Mouse (Mus musculus) midbrain, embryonic 14.5 days (tissue): ENCODE results near the gene Grik1. TPM values are rescaled to one million over a fixed set of nuclear protein-coding genes. Genes with fewer than 3 reads are reported as not detected.

Experiments
- ATAC-seq: fragments of 200-750 bp; cut with Nextera tagmentation; 2 replicates; pipeline ENCODE4 v1.8.0; 2017; ENCODE audit warnings: moderate number of reproducible peaks, moderate library complexity; ENCODE audit not compliant: low FRiP score, low TSS enrichment
- DNase-seq: peaks from one replicate; pipeline ENCODE4 v3.0.0-alpha.2; 2015
- H3K27ac ChIP-seq: fragments of 300-500 bp; sonication (generic); replicated peaks from 2 replicates; pipeline ENCODE4 v1.5.1; 2014; ENCODE audit warnings: mild to moderate bottlenecking, low read depth, low read length, moderate library complexity
- H3K27me3 ChIP-seq: fragments of 300-500 bp; sonication (generic); 2 replicates; pipeline ENCODE4 v1.6.1; 2014; ENCODE audit warnings: low read length, control low read depth, mixed read lengths; ENCODE audit not compliant: control insufficient read depth, insufficient read depth
- H3K36me3 ChIP-seq: fragments of 300-500 bp; sonication (generic); 2 replicates; pipeline ENCODE4 v1.6.1; 2014; ENCODE audit warnings: low read length, control low read depth; ENCODE audit not compliant: control insufficient read depth, insufficient read depth
- H3K4me1 ChIP-seq: fragments of 300-500 bp; sonication (generic); 2 replicates; pipeline ENCODE4 v1.6.1; 2014; ENCODE audit warnings: mild to moderate bottlenecking, antibody characterized with exemption, low read length, control low read depth; ENCODE audit not compliant: control insufficient read depth, insufficient read depth
- H3K4me2 ChIP-seq: fragments of 300-500 bp; sonication (generic); 2 replicates; pipeline ENCODE4 v1.6.1; 2014; ENCODE audit warnings: mild to moderate bottlenecking, low read length, moderate library complexity
- H3K4me3 ChIP-seq: fragments of 300-500 bp; sonication (generic); replicated peaks from 2 replicates; pipeline ENCODE4 v1.5.1; 2014; ENCODE audit warnings: low read depth, low read length
- H3K9ac ChIP-seq: fragments of 300-500 bp; sonication (generic); replicated peaks from 2 replicates; pipeline ENCODE4 v1.6.1; 2014; ENCODE audit warnings: mild to moderate bottlenecking, low read length, moderate library complexity
- H3K9me3 ChIP-seq: fragments of 300-500 bp; sonication (generic); 2 replicates; pipeline ENCODE4 v1.6.1; 2016; ENCODE audit warnings: low read length, control low read depth, mixed read lengths; ENCODE audit not compliant: control insufficient read depth
- WGBS: fragments of 180-500 bp; shearing (Covaris S2); extraction: QIAGEN DNeasy Blood & Tissue Kit; methylation state at CpG from one replicate; pipeline ENCODE4 v1.1.7; 2014; 5-methylcytosine and 5-hydroxymethylcytosine counted together
- polyA plus RNA-seq: library from polyadenylated mRNA; unstranded; fragments of >200 nt; fragmentation: Nextera tagmentation; extraction: Ambion mirVana; gene quantifications from 2 replicates; pipeline ENCODE4 v1.2.1, GENCODE M21; 2014

Gene Grik1
- polyA plus RNA-seq, 1 experiment from 2014 or later: 26.1 TPM

- Histone ChIP-seq H3K36me3 (no peaks in the 10 kb centered on the region), H3K27me3 (no peaks in the 10 kb centered on the region), H3K9me3 (no peaks in the 10 kb centered on the region), H3K27ac (no peak overlapping the region), H3K4me2 (no peak overlapping the region), H3K9ac (no peak overlapping the region), H3K4me1 (0 out of 2 replicates have a peak, but pooled peaks cover 5% of the 10 kb centered on the region), H3K4me3 (no peak overlapping the region)
- WGBS: 91% methylated on average over 3 of the region's 3 CpGs
- DNase-seq (no peak), ATAC-seq (no peak)
Measured at GRCm38 (mm10) chr16:87969936-87970335, 320.1 kb downstream of the Grik1 start.

- Histone ChIP-seq H3K4me2 (no peak overlapping the region), H3K36me3 (no peaks in the 10 kb centered on the region), H3K9me3 (no peaks in the 10 kb centered on the region), H3K27me3 (no peaks in the 10 kb centered on the region), H3K9ac (no peak overlapping the region), H3K27ac (no peak overlapping the region), H3K4me3 (no peak overlapping the region), H3K4me1 (no peaks in the 10 kb centered on the region)
- 74% methylated on average over 6 of the region's 6 CpGs for WGBS
- ATAC-seq: no peak
- no peak for DNase-seq
Measured at GRCm38 (mm10) chr16:87961419-87961818, 328.6 kb downstream of the Grik1 start.

- no peak overlapping the region for H3K4me2 ChIP-seq
- WGBS: 90% methylated on average over 10 of the region's 10 CpGs
- no peaks in the 10 kb centered on the region for H3K4me1 ChIP-seq
- H3K27ac ChIP-seq: no peak overlapping the region
- no peaks in the 10 kb centered on the region for H3K9me3 ChIP-seq
- H3K4me3 ChIP-seq: no peak overlapping the region
- no peak overlapping the region for H3K9ac ChIP-seq
- ATAC-seq (no peak), DNase-seq (no peak)
- no peaks in the 10 kb centered on the region for H3K27me3 ChIP-seq
- no peaks in the 10 kb centered on the region for H3K36me3 ChIP-seq
Measured at GRCm38 (mm10) chr16:87957449-87957848, 332.6 kb downstream of the Grik1 start.

GRCm38 (mm10) chr16:87956178-87956577 is 333.9 kb downstream of the Grik1 start:
- Histone ChIP-seq H3K27ac (no peak overlapping the region), H3K9ac (no peak overlapping the region), H3K4me1 (no peaks in the 10 kb centered on the region), H3K9me3 (no peaks in the 10 kb centered on the region), H3K4me2 (no peak overlapping the region), H3K4me3 (no peak overlapping the region), H3K27me3 (no peaks in the 10 kb centered on the region), H3K36me3 (no peaks in the 10 kb centered on the region)
- ATAC-seq (no peak), DNase-seq (no peak)
- 85% methylated on average over 5 of the region's 5 CpGs for WGBS

GRCm38 (mm10) chr16:87954715-87955441 is 335.2 kb downstream of the Grik1 start:
- no peaks in the 10 kb centered on the region for H3K27me3 ChIP-seq

GRCm38 (mm10) chr16:87953176-87953575 is 336.9 kb downstream of the Grik1 start:
- no peaks in the 10 kb centered on the region for H3K36me3 ChIP-seq
- WGBS: 82% methylated on average over 4 of the region's 4 CpGs
- no peak for ATAC-seq

More at GRCm38 (mm10) chr16:87954715-87955441, 335.2 kb downstream of the Grik1 start:
- H3K9me3 ChIP-seq: no peaks in the 10 kb centered on the region
- H3K9ac ChIP-seq: no peak overlapping the region
- no peak overlapping the region for H3K4me3 ChIP-seq
- 84% methylated on average over 9 of the region's 9 CpGs for WGBS
- no peak for ATAC-seq
- no peak overlapping the region for H3K4me2 ChIP-seq
- no peaks in the 10 kb centered on the region for H3K36me3 ChIP-seq
- no peaks in the 10 kb centered on the region for H3K4me1 ChIP-seq
- no peak for DNase-seq
- H3K27ac ChIP-seq: no peak overlapping the region

GRCm38 (mm10) chr16:87949881-87950280 is 340.2 kb downstream of the Grik1 start:
- DNase-seq: no peak
- H3K9ac ChIP-seq: no peak overlapping the region
- H3K4me3 ChIP-seq: no peak overlapping the region
- H3K27me3 ChIP-seq: no peaks in the 10 kb centered on the region
- WGBS: 92% methylated on average over 11 of the region's 11 CpGs
- no peak overlapping the region for H3K4me2 ChIP-seq
- no peaks in the 10 kb centered on the region for H3K4me1 ChIP-seq
- H3K36me3 ChIP-seq: no peaks in the 10 kb centered on the region
- no peak overlapping the region for H3K27ac ChIP-seq
- ATAC-seq: no peak
- H3K9me3 ChIP-seq: no peaks in the 10 kb centered on the region

More at GRCm38 (mm10) chr16:87953176-87953575, 336.9 kb downstream of the Grik1 start:
- no peak overlapping the region for H3K4me3 ChIP-seq
- no peaks in the 10 kb centered on the region for H3K4me1 ChIP-seq
- DNase-seq: no peak
- H3K27me3 ChIP-seq: no peaks in the 10 kb centered on the region
- no peak overlapping the region for H3K27ac ChIP-seq
- no peaks in the 10 kb centered on the region for H3K9me3 ChIP-seq
- H3K4me2 ChIP-seq: no peak overlapping the region
- no peak overlapping the region for H3K9ac ChIP-seq

- Histone ChIP-seq H3K4me2 (no peak overlapping the region), H3K27ac (no peak overlapping the region), H3K9ac (no peak overlapping the region), H3K4me1 (no peaks in the 10 kb centered on the region), H3K4me3 (no peak overlapping the region), H3K27me3 (no peaks in the 10 kb centered on the region), H3K9me3 (no peaks in the 10 kb centered on the region), H3K36me3 (no peaks in the 10 kb centered on the region)
- 54% methylated on average over 4 of the region's 4 CpGs for WGBS
- no peak for DNase-seq
- ATAC-seq: no peak
Measured at GRCm38 (mm10) chr16:87948122-87948521, 341.9 kb downstream of the Grik1 start.

GRCm38 (mm10) chr16:87944318-87944717 is 345.7 kb downstream of the Grik1 start:
- no peaks in the 10 kb centered on the region for H3K27me3 ChIP-seq
- no peak overlapping the region for H3K4me3 ChIP-seq
- H3K36me3 ChIP-seq: no peaks in the 10 kb centered on the region
- ATAC-seq (no peak), DNase-seq (no peak)
- no peaks in the 10 kb centered on the region for H3K4me1 ChIP-seq
- H3K27ac ChIP-seq: no peak overlapping the region
- WGBS: 93% methylated on average over 1 of the region's 1 CpGs
- no peak overlapping the region for H3K9ac ChIP-seq
- no peak overlapping the region for H3K4me2 ChIP-seq
- no peaks in the 10 kb centered on the region for H3K9me3 ChIP-seq
